8 mouse cellular contexts compared by ENCODE assay signal in the genomic region with DNA sequence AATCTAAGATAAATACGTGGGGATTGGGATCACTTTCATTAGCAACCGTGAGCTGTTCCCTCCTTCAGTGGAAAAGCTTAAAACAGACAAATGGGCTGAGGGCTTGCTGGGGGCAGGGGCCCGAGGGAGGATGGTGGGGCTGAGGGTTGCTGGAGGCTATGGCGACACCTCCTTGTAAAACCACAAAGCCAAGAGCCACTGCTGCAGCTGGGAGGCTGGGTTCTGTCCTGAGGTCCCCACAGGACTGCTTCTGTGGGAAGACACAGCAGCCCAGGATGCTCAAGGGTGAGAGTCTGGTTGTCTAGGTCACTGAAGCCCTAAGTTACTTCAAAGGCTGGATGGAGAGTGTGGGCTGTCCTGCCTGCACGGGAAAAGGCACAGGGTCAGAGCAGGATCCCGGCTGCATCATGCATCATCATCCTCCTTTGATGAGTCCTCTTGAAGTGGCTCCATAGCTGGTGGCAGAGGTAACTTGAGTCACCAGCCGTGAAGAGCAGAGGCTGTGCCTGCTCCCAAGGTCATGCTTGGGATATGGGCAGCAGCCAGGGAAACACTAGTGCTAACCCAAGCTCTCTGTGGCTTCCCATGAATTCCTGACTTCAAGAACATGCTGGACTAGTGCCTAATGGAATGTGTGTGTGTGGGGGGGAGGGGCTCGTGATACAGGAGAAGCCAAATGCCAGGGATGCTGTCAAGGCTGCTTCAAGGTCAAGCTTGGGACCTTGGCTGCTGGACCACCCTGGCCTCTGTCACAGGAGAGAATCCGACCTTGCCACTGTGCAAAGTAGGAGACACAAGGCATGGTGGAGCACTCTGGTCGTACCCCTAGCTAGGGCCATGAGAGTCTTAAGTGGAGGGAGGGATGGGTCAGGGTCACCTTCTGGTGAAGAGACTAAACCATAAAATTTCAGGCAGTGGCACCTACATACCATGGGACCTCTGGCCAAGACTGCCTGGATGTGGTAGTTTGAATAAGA. TPM values are rescaled to one million over a fixed set of nuclear protein-coding genes. Genes with fewer than 3 reads are reported as not detected.
DNase-seq lines count a peak whose midpoint lies in the region; ATAC-seq and TF ChIP-seq lines count a peak whose summit lies in the region.

No protein-coding gene starts in this region.

- in situ Hi-C loops in Patski (cut with MboI; ENCODE audit: low pct_unique_long_range_greater_than_20kb) = no loop called here

- H3K9ac ChIP-seq in hindbrain, embryonic 11.5 days (ENCODE audit: low read depth, low read length) = no peak overlapping the region

- ATAC-seq in Patski = peak; percentile 33
- peak; percentile 50 for ATAC-seq in hindbrain, embryonic 11.5 days (ENCODE audit: low FRiP score)

- WGBS in hindbrain, embryonic 11.5 days = 34% methylated on average over 10 of the region's 10 CpGs

- POLR2A ChIA-PET in Patski (lab: Charles Lee) = interaction anchor here (0.6 kb wide), 2 partner anchors 22 to 461 kb away, joined by 3 read pairs; no protein-coding TSS in a partner anchor

- no peaks in the 10 kb centered on the region for H3K4me1 ChIP-seq in hindbrain, embryonic 11.5 days (replicated peaks; ENCODE audit: control insufficient read depth, insufficient read depth, low read length)

- H3K4me2 ChIP-seq in hindbrain, embryonic 11.5 days (replicated peaks; ENCODE audit: low read depth, low read length) = no peak overlapping the region

- no peak for TF ChIP-seq CTCF in Patski (IDR thresholded peaks at IDR 0.05)

- H3K27ac ChIP-seq in hindbrain, embryonic 11.5 days (ENCODE audit: low read depth, low read length) = no peak overlapping the region

- no peak overlapping the region for H3K4me3 ChIP-seq in hindbrain, embryonic 11.5 days (ENCODE audit: low read depth, low read length)

- H3K36me3 ChIP-seq in hindbrain, embryonic 11.5 days (ENCODE audit: control insufficient read depth, insufficient read depth, low read length) = no peaks in the 10 kb centered on the region

- CTCF ChIA-PET in Patski (lab: Charles Lee) = interaction anchor here (0.9 to 1.4 kb wide), 2 partner anchors 10 to 92 kb away, joined by 3 to 4 read pairs; no protein-coding TSS in a partner anchor

- H3K27me3 ChIP-seq in Patski = no peaks in the 10 kb centered on the region
- H3K27me3 ChIP-seq in hindbrain, embryonic 11.5 days (ENCODE audit: control insufficient read depth, insufficient read depth, low read length) = no peaks in the 10 kb centered on the region

- DNase-seq in Patski (ENCODE audit: low read depth, low spot score) = no peak
- DNase-seq in embryo, embryonic 10.5 days (ENCODE audit: low spot score) = peak; percentile 59
- no peak for DNase-seq in hindbrain, embryonic 11.5 days (ENCODE audit: low spot score)
- DNase-seq in mesoderm, embryonic 11.5 days (ENCODE audit: low read depth, low spot score) = peak; percentile 39
- DNase-seq in cerebellum, adult 8-10 months = no peak
- no peak for DNase-seq in spleen, postnatal 14 days (ENCODE audit: low spot score in 2 of 2)
- no peak for DNase-seq in frontal cortex, postnatal 25 days (ENCODE audit: low spot score in 2 of 2)
- DNase-seq in urinary bladder, adult 2 months (ENCODE audit: low spot score) = no peak

- H3K9me3 ChIP-seq in hindbrain, embryonic 11.5 days (ENCODE audit: control insufficient read depth, low read length) = no peaks in the 10 kb centered on the region

RNA-seq across cellular contexts. Expression of a gene that starts 22.7 kb away (rescaled TPM):
- polyA plus RNA-seq in Patski (2021) = 0.45 TPM
- 0.11 and 0.19 TPM in 2 replicates for polyA plus RNA-seq in hindbrain, embryonic 11.5 days (2014; fragmentation: Nextera tagmentation; extraction: Ambion mirVana)
- 1.4 and 1.5 TPM in 2 replicates for polyA plus RNA-seq in urinary bladder, adult 2 months (2012; rRNA removed)

Comparison
In these comparisons a context has a peak if more than half of its experiments do, and no peak if none do; other contexts are left out.
1. DNase-seq: peak in embryo, embryonic 10.5 days (single experiment) and mesoderm, embryonic 11.5 days (single experiment); none in Patski (single experiment), hindbrain, embryonic 11.5 days (single experiment), cerebellum, adult 8-10 months (single experiment), spleen, postnatal 14 days (0 of 2), frontal cortex, postnatal 25 days (0 of 2) and urinary bladder, adult 2 months (single experiment).